Mouse (Mus musculus) liver, adult 2 months (tissue): ENCODE results near the gene B3galnt1. TPM values are rescaled to one million over a fixed set of nuclear protein-coding genes. Genes with fewer than 3 reads are reported as not detected.
A peak's percentile ranks its signal among the peaks of the same experiment; 100 is the strongest.

Source experiments
- DNase-seq: peaks from one replicate; pipeline ENCODE4 v3.0.0-alpha.2; 2011; ENCODE audit warnings: low read depth, low spot score; ENCODE audit errors: extremely low read depth
- H3K27ac ChIP-seq: fragments of 200-500 bp; replicated peaks from 2 replicates; pipeline ENCODE4 v1.5.1; 2012; ENCODE audit warnings: low read depth, mild to moderate bottlenecking, control low read depth, inconsistent platforms, low read length; ENCODE audit not compliant: insufficient read depth
- H3K27me3 ChIP-seq: fragments of 200-500 bp; 2 replicates; pipeline ENCODE4 v1.6.1; 2012; ENCODE audit warnings: mild to moderate bottlenecking, moderate library complexity, low read length, inconsistent platforms; ENCODE audit not compliant: control insufficient read depth, insufficient read depth
- H3K36me3 ChIP-seq: fragments of 200-500 bp; 2 replicates; pipeline ENCODE4 v1.6.1; 2012; ENCODE audit warnings: low read length, inconsistent platforms; ENCODE audit not compliant: control insufficient read depth, insufficient read depth
- H3K4me1 ChIP-seq: fragments of 200-500 bp; 2 replicates; pipeline ENCODE4 v1.6.1; 2011; ENCODE audit warnings: low read length; ENCODE audit not compliant: control insufficient read depth, insufficient read depth
- H3K4me3 ChIP-seq: fragments of 200-500 bp; 2 replicates; pipeline ENCODE4 v1.5.1; 2011; ENCODE audit warnings: low read depth, mild to moderate bottlenecking, control low read depth, low read length, moderate library complexity; ENCODE audit not compliant: insufficient read depth
- H3K79me2 ChIP-seq: fragments of 200-500 bp; 2 replicates; pipeline ENCODE4 v1.6.1; 2012; ENCODE audit warnings: inconsistent platforms, mild to moderate bottlenecking, low read length, moderate library complexity; ENCODE audit not compliant: control insufficient read depth, insufficient read depth
- H3K9ac ChIP-seq: fragments of 200-500 bp; 2 replicates; pipeline ENCODE4 v1.6.1; 2012; ENCODE audit warnings: low read depth, mild to moderate bottlenecking, control low read depth, inconsistent platforms, low read length
- CTCF ChIP-seq: fragments of 200-500 bp; IDR thresholded peaks from 2 replicates; pipeline ENCODE4 v1.5.1; 2011; ENCODE audit warnings: low read depth, low read length, control low read depth
- POLR2A ChIP-seq: fragments of 200-500 bp; IDR thresholded peaks from 2 replicates; pipeline ENCODE4 v1.6.1; 2011; ENCODE audit warnings: low read length, control low read depth; ENCODE audit not compliant: insufficient read depth; ENCODE audit errors: extremely low read depth
- WGBS: fragments of 180-500 bp; shearing (Covaris S2); methylation state at CpG from one replicate; pipeline ENCODE4 v1.1.7; 2018; 5-methylcytosine and 5-hydroxymethylcytosine counted together
- polyA plus RNA-seq: library from polyadenylated mRNA; depleted of rRNA; stranded (reverse); fragments of >200 nt; gene quantifications from 2 replicates; pipeline ENCODE4 v1.2.3, GENCODE M21; 2012
- total RNA-seq: library from RNA; depleted of rRNA; stranded (reverse); fragments of >200 nt; gene quantifications from 2 replicates; pipeline ENCODE4 v1.2.3, GENCODE M21; 2014

B3galnt1 gene
- total and polyA plus RNA-seq, 2 experiments, result 0.57 to 1.3 TPM

DNA sequence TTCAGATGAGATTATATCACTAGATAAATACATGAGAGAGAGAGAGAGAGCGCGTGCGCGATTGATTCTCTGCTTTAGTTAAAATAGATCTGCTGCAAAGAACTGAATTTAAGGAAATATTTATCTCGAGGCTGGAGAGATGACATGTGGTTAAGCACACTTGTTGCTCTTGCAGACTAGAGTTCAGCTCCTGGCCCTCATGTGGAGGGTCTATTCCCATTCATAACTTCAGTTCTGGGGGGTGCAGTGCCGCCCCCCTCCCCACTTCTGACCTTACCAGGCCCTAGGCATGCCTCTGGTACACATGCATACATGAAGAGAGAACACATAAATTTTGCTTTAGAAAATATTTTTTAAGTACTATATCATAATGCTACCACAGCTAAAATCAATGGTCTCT, 1.5 kb downstream of the B3galnt1 start:
- 94% methylated on average over 6 of the region's 6 CpGs for WGBS
- Histone ChIP-seq H3K4me1 (no peaks in the 10 kb centered on the region), H3K36me3 (no peaks in the 10 kb centered on the region), H3K79me2 (no peaks in the 10 kb centered on the region), H3K27me3 (peaks cover 3% of the 10 kb centered on the region; the same call in 1 of the 2 replicates), H3K27ac (no peak overlapping the region), H3K4me3 (no peak overlapping the region), H3K9ac (no peak overlapping the region)
- TF ChIP-seq CTCF (no peak), POLR2A (no peak)
- no peak for DNase-seq

GRCm38 (mm10) chr3:69596116-69596515, 2.6 kb downstream of the B3galnt1 start:
- H3K4me3 ChIP-seq, result no peak overlapping the region
- TF ChIP-seq POLR2A, result no peak
- no peak for TF ChIP-seq CTCF
- H3K9ac ChIP-seq, result no peak overlapping the region
- no peaks in the 10 kb centered on the region for H3K79me2 ChIP-seq
- 83% methylated on average over 3 of the region's 3 CpGs for WGBS
- no peak for DNase-seq
- H3K27me3 ChIP-seq, result peaks cover 3% of the 10 kb centered on the region; the same call in 1 of the 2 replicates
- H3K36me3 ChIP-seq, result no peaks in the 10 kb centered on the region
- no peak overlapping the region for H3K27ac ChIP-seq
- H3K4me1 ChIP-seq, result no peaks in the 10 kb centered on the region

DNA sequence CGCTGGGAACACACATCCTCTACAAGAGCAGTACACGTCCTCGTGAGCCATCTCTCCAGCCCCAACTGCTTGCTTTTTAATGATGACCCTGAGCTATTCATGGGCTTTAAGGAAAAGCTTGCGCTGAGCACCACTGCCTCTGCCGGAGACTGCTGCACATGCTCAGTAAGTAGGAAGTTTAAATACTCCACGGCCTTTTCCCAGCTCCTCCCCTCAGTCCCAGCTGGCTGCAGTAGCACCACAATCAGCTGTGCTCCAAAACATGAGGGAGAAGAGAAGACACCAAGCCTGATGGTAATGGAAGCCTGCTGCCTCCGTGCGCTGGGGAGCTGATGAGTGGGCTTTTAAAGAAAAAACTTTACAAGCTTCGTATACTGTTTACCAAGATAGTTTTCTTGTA, 4.7 kb downstream of the B3galnt1 start:
- Histone ChIP-seq H3K4me1 (no peaks in the 10 kb centered on the region), H3K36me3 (no peaks in the 10 kb centered on the region), H3K27ac (no peak overlapping the region), H3K9ac (no peak overlapping the region), H3K79me2 (no peaks in the 10 kb centered on the region), H3K4me3 (no peak overlapping the region), H3K27me3 (peaks cover 3% of the 10 kb centered on the region; the same call in 1 of the 2 replicates)
- 82% methylated on average over 9 of the region's 9 CpGs for WGBS
- TF ChIP-seq CTCF, result no peak
- no peak for TF ChIP-seq POLR2A
- no peak for DNase-seq

DNA sequence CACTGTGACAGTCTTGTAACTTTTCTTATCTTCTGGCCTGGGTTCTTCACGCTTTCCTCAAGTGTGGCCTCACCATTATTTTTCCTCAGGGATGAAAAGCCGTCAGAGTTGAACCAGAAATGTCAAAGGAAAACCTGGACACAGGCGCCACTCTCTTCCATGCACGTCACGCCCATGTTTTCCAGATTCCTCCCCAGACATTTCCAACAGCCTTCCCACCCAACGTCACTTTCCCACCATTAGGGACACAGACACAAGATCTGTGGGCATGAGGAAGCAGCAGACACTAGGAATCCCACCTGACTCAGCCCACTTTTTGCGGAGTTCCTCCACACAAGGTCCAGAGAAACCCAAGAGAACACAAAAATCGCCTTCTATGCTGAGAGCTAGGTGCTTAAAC, 5.3 kb downstream of the B3galnt1 start:
- H3K27me3 ChIP-seq, result peaks cover 3% of the 10 kb centered on the region; the same call in 1 of the 2 replicates
- TF ChIP-seq POLR2A (no peak), CTCF (no peak)
- H3K4me1 ChIP-seq, result no peaks in the 10 kb centered on the region
- no peaks in the 10 kb centered on the region for H3K36me3 ChIP-seq
- H3K79me2 ChIP-seq, result no peaks in the 10 kb centered on the region
- no peak overlapping the region for H3K9ac ChIP-seq
- DNase-seq, result no peak
- no peak overlapping the region for H3K4me3 ChIP-seq
- 88% methylated on average over 8 of the region's 8 CpGs for WGBS
- H3K27ac ChIP-seq, result no peak overlapping the region

DNA sequence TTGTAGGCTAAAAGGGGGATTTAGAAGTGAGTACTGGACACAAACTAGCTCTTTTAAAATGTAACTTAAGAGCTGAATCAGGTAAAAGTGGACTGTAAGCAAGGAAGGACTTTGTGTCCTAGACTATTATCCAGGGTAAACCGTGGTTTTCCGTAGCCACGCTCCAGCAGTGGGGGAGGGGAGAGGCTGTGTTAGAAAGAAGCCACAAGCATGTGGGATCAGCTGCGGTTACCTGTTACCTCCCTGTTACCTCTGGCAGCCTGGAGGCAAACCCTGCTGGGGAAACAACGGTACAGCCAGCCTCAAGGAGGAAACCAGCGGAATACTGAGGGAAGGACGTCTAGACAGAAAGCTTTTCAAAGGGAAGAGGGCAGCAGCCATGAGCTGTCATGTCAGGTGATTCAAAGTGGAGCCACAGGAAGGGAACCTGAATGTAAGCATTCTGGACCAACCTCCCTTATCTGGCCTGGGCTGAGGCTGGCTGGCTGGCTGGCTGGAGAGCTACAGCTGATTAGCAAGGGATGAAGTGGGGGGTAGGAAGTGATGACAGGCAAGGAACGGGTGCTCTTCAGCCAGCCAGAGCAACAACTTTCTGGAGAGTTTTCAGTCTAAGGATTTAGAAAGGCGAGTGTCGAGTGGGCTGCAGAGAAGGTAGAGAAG, 10.5 kb downstream of the B3galnt1 start:
- Histone ChIP-seq H3K4me3 (no peak overlapping the region), H3K36me3 (no peaks in the 10 kb centered on the region), H3K4me1 (no peaks in the 10 kb centered on the region), H3K79me2 (no peaks in the 10 kb centered on the region), H3K27me3 (no peaks in the 10 kb centered on the region), H3K9ac (no peak overlapping the region), H3K27ac (no peak overlapping the region)
- TF ChIP-seq CTCF, result no peak
- no peak for TF ChIP-seq POLR2A
- DNase-seq, result peak; percentile 54
- 30% methylated on average over 10 of the region's 10 CpGs for WGBS

GRCm38 (mm10) chr3:69583798-69584197, 15.0 kb downstream of the B3galnt1 start:
- Histone ChIP-seq H3K36me3 (no peaks in the 10 kb centered on the region), H3K9ac (no peak overlapping the region), H3K4me1 (no peaks in the 10 kb centered on the region), H3K4me3 (no peak overlapping the region), H3K79me2 (no peaks in the 10 kb centered on the region), H3K27ac (no peak overlapping the region), H3K27me3 (no peaks in the 10 kb centered on the region)
- TF ChIP-seq POLR2A, result no peak
- TF ChIP-seq CTCF, result no peak
- DNase-seq, result no peak
- 55% methylated on average over 1 of the region's 1 CpGs for WGBS
